Mouse (Mus musculus) lung, postnatal 36 days (tissue): ENCODE data around the gene I0C0044D17Rik.

Experiments
- DNase-seq: peaks from one replicate; pipeline ENCODE4 v3.0.0; 2022; ENCODE audit warnings: mixed read lengths

I0C0044D17Rik gene

DNA sequence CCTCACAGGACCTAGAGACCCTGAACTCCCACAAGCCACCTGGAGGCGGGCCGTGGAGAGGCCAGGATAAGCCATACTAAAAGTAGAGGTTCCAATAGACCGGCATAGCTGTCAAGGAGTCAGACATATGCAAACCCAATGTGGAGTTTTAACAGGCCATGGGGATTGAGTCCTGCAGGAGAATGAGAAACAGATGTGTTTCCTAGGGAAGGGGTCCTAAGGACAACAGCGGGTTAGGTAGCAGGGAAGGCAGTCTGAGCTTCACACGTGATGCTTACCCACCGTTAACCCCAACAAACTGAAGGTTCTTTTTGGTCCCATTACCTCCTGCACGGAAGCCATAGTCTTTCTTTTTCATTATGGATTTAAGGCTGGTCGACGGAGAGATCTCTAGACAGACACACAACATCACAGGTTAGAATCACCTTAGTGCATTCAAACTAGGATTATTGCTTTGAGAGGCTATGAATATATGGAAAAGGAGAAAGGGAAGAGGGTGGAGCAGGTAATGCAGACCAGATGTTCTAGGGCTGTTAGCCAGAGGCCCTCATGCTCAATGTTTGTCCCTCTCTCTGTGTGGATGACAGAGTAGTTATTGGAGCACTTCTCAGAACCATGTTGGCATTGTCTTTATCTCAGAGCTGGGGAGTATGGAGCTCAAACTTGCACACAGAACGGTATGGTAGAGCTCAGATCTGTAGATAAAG is 46.8 kb downstream of the I0C0044D17Rik start:
- no peak for DNase-seq

DNA sequence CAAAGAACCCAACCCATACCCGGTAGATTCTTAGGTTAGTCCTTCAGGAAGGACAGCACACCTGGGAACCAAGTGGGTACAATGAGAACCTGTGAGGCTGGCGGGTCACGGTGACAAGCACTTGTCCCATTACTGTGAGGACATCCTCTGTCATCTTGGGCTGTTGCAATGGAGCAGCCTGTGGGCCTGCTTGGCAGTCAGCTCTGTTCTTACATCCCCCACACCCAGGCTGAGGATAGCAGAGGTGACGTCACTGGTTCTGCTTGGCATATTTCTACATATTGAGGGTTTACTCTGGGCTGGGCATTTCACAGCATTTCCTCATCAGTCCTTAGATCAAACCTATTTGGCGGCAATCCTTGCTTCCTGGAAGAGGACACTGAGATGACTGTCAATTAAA is 49.9 kb downstream of the I0C0044D17Rik start:
- DNase-seq: no peak
